Mouse (Mus musculus) large intestine, adult 2 months (tissue): ENCODE measurements at regions not wholly inside any gene's neighbourhood (a gene's known extent, or its start where the extent isn't known, plus 50 kb on each side); places are given as distances from the start of the nearest gene placed in this dataset.
A peak's percentile ranks its signal among the peaks of the same experiment; 100 is the strongest.
"Not testable (repeated sequence)": the region's sequence is repeated elsewhere in the genome, so short reads cannot be mapped to it uniquely, and the experiment has no call there.

Experiments used
- DNase-seq: peaks from one replicate; pipeline ENCODE4 v3.0.0-alpha.2; 2012; ENCODE audit warnings: low read depth, low spot score
- WGBS: fragments of 180-500 bp; shearing (Covaris S2); methylation state at CpG from one replicate; pipeline ENCODE4 v1.1.7; 2018; 5-methylcytosine and 5-hydroxymethylcytosine counted together

DNA sequence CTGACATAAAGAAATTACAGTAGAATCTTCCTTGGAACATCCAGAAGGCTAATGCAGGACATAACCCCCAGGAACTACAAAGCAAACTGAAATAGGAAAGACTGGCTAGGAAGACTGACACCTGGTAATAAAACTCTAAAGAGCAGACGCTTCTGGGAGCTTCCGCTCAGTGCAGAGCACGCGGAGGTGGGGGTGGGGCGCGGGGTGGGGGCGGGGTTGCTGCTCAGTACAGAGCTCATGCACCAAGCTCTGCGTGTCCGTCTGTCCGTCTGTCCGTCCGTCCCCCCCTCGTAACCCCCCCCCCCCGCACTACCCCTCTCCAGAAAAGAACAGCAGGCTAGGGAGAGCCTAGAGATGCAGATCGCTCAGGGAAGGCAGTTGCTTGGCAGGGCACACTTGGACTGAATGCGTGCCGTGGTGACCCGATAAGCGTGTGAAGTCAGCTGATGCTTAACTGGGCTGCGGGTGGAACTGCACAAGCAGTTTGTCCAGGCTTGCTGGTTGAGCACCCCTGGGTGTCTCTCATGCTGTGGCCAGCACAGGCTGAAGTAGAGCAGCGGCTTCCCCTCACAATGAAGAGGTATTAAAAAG lies 137.9 kb upstream of the Rapgef5 start:
- DNase-seq, result no peak
- 18% methylated on average over 21 of the region's 21 CpGs for WGBS

DNA sequence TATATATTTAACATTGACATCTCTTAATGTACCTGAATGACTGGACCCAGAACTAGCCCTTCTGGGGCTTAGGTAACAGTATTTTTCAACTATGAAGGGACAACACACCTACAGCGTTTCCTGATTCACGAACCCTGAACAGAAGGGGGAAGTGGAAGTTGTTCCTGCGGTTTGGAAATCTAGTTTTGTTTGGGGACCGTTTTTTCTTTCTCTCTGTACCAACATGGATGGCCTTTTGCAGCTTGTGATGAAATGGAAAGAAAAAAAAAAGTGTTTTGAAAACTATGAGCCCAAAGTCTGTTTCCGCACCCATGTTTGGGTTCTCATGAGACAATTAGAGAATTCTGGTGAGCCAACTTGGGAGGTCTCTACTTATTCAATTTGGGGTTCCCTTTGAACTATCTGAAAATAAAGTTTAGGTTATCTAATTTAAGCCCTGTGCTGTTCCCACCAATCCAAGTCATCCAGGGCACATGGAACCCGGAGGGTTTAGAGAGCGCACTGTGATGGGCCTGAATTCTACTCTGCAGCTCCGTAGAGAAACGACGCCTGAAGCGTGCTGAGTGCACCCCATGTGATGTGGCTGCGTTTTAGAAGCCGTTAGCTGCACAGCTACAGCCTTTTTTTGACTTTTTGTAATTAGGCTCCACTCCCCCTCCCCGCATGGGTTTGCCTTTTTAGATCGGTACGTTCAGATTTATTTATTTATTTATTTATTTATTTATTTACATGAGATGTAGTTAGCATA lies 137.0 kb upstream of the Rapgef5 start:
- DNase-seq, result no peak
- 82% methylated on average over 16 of the region's 16 CpGs for WGBS

DNA sequence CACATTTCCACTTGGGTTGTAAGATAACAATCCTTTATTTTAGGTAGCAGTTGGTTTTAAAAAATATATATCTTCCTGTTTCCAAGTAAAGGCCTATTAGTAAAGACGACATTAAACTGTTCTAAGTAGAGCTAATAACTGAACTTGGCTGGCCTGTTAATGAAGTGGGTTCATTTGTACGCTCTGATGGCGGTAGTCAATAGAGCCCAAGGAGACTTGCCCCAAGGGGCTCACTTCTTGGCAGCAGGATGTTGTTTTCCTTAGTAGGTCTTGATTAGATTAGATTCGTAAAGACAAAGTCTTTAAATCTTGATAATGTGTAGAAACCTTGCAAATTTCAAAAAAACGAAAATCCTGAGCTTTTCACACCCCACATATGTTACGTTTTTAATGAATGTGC lies 135.4 kb upstream of the Rapgef5 start:
- no peak for DNase-seq
- WGBS, result 77% methylated on average over 6 of the region's 6 CpGs

DNA sequence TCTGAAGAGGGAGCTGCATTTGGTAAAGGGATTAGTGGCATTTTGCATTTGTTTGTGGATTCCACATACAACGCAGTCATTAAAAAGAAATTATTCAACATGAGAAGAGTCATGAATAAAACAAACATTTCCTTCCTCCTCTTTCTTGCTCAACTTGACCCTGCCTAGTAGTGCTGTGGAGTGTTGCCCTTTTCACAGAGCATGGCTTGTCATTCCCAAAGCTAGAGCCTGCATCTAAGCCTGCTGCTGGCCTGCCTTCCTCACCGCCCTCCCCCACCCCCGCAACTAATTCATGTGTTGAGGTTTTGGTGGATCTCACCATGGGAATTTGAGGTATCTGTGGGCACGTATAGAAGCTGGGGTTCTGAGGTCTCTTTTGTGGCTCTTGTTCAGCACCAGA lies 133.6 kb upstream of the Rapgef5 start:
- WGBS, result 90% methylated on average over 1 of the region's 4 CpGs
- not testable (repeated sequence) for DNase-seq

DNA sequence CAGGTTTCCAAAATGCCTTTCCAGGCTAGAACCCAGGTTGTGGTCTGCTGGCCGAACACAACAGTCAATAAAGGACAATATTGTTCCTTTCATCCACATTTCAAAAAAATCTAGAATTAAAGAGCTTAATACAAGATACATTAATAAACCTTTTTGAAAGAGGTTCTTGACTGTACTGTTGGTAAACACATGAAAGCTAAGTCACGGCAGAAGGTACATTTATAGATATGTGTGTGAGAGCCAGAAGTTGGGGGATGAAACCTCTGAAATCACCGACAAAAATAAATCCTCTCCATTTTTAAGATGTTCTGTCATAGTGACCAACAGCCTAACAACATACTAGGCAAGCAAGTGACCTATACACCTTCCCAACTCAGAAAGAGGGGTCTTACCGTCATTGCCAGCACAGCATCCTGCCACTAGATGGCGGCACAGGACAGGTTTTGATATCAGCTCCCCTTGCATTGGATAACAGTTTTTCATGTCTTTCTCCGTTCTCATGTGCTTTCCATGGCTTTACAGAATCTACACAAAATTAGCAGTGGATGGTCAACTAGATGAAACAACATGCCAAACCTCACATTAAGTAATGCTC lies 131.1 kb upstream of the Rapgef5 start:
- DNase-seq, result no peak
- WGBS, result 8% methylated on average over 6 of the region's 6 CpGs

DNA sequence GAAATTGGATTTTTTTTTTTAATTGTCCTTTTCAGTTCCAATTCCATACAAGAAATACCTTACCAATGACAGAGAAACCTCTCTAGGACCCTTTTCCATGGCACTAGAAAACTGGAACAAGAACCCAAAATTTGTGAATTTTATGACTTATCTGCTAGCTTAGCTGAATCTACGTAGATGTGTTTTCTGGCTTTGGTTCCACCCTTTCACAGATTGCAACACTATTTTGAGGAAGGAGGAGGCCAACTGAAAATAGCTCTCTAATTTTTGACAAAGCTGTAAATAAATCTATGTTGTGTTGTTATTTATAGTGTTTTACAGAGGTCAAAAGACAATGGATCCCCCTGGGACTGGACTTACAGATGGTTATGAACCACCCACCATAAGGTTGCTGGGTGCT lies 130.6 kb upstream of the Rapgef5 start:
- no peak for DNase-seq
- WGBS, result 78% methylated on average over 1 of the region's 1 CpGs

DNA sequence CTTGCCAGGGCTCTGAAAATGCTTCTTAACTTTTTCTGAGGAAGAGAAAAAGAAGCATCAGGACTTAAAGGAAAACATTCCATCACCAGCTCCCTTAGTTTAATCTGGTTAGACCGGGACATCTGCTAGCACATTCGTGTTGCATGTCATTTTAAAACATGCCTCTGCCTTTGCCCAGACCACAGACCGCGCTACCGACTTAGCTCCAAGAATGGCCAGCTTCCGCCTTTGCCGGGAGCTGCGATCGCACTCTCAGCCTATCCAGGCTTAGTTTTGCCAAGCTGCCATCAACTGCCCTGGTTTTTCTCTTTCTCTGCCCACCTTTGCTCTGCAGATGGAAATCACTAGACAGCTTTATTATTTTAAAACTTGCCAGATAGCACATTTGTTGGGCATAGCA lies 129.3 kb upstream of the Rapgef5 start:
- WGBS, result 76% methylated on average over 9 of the region's 9 CpGs

DNA sequence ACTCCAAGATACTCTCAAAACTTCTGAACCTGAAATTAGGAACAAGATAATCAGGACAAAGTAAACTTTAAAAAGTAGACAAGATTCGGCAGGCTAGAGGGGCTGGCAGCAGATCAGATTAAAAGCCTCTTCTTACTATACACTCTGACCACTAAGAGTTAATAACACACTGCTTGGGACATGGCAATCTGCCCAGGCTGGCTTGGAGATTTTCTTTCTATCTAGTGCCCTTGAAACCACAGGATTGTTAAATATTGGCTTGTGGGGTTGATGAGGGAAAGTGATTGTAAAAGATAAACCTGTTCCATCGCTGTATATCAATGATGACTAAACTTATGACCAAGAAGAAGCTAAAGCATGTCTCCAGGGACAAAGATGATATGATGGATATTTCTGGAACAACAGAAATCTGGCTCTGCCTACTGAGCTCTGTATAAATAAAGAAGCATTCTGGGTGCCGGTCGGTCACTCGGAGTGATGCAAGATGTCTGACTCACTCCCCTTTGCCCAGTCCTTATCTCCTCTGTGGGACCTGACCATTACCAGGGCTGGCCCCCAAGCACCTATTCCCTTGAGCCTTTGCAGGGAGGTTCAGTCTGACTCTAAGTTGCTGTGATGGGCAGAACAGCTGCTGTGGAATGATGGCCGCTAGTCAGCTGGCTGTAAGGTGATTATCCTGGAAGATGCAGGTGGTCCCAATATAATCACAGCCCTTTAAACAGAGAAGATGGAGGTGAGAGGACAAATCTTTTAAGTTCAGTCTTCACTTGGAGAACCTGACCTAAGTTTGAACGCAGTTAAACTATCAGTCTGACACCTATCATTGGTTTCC lies 126.5 kb upstream of the Rapgef5 start:
- WGBS, result 28% methylated on average over 7 of the region's 7 CpGs
- no peak for DNase-seq

More for the DNA sequence above, 129.3 kb upstream of the Rapgef5 start:
- no peak for DNase-seq

DNA sequence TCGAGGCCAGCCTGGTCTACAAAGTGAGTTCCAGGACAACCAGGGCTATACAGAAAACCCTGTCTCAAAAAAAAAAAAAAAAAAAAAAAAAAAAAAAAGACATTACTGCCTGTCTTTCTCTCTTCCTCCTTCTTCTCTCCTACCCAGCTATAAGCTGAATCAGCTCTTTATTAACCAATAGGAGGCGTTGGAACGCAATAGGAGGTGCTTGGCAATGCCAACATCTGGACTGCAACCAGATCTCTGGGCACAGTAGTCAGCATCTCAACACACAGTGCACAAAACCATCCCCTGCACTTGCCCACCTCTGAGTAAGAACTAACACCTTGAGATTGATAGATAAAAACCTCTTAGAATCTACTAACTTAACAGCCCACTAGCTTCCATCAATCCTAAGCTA lies 118.8 kb upstream of the Rapgef5 start:
- 90% methylated on average over 3 of the region's 3 CpGs for WGBS
- no peak for DNase-seq

DNA sequence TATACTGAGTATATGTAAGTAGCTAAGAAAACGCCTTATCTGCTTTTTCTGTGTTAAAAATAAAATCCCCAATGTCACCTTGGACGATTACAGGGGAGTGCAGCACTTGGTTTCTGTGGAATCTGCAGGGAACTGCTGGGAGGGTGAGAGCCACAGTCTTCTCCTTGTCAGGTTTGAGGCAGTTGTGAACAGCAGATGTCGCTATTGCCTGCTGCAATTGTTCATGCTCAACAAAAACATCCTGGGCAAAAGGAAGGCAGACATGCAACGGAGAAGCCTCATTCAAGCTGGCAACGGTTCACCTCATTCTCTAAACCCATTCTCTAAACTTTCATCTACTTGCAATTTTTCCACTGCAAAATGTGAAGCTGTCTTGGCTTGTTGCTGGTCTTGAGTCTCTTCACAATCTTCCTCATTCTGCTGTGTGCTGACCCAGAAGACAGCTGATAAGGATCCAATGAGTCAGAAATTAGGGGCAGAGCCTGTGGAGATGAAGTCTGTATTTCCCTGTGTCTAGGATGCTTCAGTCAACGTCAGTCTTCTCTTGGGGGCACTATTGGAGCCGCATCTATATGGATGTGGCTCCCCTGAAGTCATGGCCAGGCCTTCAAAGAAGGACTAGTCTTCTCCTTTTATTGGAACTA lies 112.6 kb upstream of the Rapgef5 start:
- DNase-seq, result peak; percentile 68
- 13% methylated on average over 7 of the region's 7 CpGs for whole genome bisulfite sequencing

DNA sequence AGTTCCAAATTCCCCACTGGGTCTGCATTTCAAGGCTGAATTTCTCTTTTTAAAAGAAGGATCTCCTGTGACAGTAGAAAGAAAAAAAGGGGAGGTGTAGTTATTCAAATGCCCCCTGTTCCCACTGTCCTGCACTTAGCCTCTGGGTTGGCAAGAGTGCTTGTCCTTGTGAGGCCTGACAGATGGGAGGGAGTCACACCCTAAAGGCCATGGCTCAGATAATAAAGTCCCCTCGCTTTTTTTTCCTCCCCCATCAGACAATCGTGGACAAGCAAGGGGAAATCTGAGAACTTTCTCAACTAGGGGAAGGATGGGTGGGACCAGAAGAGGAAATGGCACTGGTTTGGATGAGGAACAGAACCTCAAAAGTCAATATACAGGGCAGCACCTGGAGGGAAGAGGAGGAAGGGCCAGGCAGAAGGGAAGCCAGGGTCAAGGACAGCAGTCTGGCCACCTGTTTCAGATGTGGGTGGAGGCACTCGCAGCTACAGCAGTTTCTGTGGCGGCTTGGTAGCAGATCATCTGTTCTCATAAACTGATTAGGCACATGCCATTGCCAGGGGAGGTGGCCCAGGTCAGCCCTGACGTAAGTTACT lies 112.0 kb upstream of the Rapgef5 start:
- no peak for DNase-seq
- 16% methylated on average over 5 of the region's 5 CpGs for WGBS

DNA sequence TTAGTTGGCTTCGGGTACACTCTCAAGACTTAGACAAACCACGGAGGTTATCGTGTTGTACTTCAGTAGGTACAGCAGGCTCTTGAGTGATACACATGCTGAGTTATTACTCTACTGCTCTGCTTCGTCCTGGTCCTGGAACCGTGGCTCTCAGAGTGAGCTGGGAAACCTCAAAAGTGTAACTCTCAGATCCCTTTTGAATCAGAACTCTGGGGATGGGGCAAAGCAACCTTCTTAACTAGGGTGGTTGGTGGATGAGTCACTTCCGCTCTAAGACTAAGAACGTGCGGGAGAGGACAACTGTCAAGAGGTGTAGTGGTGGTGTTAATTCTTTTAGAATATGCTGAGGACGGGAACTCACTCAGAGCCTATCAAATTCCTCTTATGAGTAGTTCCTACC lies 109.4 kb upstream of the Rapgef5 start:
- 84% methylated on average over 9 of the region's 9 CpGs for WGBS
- no peak for DNase-seq

DNA sequence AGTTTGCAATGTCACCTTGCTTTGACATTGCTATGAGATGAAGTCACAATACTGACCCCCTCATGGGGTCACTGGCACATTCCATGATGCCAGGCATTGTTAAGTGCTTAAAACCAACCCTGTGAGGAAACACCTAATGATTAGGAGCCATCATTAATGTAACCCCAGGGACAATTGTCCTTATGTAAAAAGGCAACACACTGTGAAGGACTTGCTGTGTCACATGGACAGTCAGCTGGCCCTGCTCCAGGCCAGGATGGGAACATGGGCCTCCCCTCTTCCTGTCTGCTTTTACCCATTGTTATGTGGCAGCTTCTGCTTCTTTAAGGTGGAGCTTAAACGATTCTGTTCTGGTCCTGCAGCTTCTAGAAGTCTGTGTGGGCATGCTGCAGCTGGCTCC lies 105.7 kb upstream of the Rapgef5 start:
- no peak for DNase-seq
- WGBS, result 14% methylated on average over 1 of the region's 1 CpGs

DNA sequence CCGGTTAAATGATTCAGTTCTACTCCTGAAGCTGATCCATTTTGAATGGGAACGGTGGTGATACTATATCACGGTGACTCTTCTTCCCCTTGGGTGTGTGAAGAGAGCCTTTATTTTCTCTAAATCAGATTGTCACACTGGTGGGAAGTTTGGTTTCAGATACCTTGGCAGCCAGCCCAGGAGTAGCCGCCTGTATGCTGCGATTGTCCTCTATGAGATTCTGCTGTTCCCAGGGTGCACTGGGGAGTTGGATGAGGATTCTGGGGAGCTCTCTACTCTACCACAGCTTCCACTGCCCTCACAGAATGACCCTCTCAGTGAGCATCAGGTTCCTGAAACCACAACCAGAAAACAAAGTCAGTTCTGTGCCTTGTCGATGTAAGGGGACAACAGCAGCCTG lies 104.0 kb upstream of the Rapgef5 start:
- no peak for DNase-seq
- WGBS, result 58% methylated on average over 6 of the region's 6 CpGs

DNA sequence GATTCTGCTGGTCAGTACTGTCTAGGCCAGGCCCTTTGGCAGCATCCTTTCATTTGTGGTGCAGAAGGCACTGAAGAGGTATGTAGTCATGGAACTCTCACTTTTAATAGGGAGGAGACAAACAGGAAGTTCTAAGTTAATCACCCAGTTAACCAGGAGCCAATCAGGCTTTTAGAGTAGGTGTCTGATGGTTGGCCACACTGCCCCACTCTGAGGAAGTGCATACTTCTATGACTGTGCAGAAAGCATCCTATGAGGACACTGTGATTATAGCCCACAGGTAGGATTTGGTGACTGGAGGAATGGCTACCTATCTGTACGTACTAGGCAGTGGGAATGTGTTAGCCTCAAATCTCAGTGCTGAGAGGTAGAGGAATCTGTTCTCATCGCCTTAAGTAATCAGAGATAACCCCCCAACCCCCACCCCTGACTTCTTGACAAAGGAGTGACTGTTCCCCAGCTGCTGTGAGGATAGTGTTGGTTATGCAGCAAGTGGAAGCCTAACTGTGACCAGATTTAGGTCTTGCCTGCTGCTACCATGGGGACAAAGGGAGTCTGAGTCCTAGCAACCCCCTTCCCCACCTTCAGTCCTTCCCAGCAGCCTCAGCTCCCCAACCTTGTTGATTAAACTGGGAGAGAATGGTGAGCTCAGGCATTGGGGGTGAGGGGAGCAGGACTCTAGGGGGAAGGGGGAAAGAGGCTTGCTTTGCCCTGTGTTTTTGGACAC lies 103.3 kb upstream of the Rapgef5 start:
- WGBS, result 72% methylated on average over 2 of the region's 2 CpGs
- DNase-seq, result no peak

DNA sequence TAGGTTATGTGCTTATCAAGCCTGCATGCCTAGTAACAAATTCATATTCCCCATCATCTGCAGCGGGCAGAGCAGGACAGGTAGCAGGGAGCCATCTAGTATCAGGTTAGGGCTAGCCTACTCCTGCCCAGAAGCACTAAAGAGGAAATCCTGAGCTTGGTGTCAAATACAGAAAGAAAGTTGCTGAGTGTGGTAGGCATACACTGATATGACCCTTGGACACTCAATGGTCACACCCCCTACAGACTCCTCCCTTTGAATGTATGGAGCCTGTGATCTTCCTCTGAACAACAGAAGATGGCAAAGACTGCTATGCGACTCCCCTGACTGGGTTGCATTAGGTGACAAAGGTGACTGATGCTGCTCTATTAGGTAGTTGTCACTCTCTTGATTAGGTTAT lies 102.3 kb upstream of the Rapgef5 start:
- 54% methylated on average over 2 of the region's 2 CpGs for WGBS

DNA sequence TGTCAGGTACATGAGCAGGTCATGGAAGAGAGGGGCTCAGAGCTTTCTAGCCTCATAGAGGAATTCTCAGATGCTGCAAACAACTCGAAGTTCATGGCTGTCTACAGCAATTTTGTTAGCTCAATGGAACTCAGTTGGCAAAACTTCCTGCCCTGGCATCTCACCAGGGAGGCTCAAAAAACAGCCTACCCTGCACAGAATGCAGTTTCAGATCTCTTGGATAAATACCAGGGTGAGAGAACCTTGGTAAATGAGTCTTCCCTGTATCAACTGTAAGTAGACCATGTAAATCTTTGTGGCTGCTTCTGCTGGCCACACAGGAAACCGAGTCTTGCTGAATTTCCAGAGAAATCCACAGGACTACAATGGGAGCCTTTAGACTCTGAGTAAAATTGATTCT lies 101.1 kb upstream of the Rapgef5 start:
- DNase-seq, result no peak

More for the DNA sequence above, 102.3 kb upstream of the Rapgef5 start:
- no peak for DNase-seq

DNA sequence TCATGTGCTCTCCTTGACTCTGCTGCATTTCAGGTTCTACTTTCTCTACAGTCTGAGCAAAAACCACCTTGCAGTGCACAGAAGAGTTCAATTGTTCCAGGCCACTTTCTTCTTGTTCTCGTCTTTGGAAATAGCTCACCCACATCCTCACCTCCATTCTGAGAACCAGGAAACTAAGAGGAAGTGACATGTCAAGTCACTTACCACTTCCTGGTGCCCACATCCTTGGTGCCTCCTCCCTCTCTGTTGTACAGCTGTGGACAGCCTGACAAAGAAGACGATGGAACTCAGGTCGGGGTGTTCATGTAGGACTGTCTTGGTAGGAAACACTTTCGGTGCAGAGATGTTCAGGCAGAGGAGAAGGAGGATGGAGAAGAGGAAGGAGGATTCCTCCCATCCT lies 98.3 kb upstream of the Rapgef5 start:
- no peak for DNase-seq
- 74% methylated on average over 4 of the region's 4 CpGs for WGBS

More for the DNA sequence above, 101.1 kb upstream of the Rapgef5 start:
- 68% methylated on average over 2 of the region's 2 CpGs for WGBS
